Mouse (Mus musculus): ENCODE measurements around the gene Gm10972. TPM values are rescaled to one million over a fixed set of nuclear protein-coding genes. Genes with fewer than 3 reads are reported as not detected.

Gm10972 gene
- polyA plus RNA-seq, 2 experiments = not detected

- 32% methylated on average over 4 of the region's 4 CpGs for WGBS (ENCODE audit: insufficient replicate concordance)
- DNase-seq (ENCODE audit: low read depth in 3 of 3, low spot score in 3 of 3) = peak; percentile 37 to 52 (median 39)
- ATAC-seq (ENCODE audit: insufficient read depth) = no peak
Observed at GRCm38 (mm10) chr3:94616717-94617116, 26.2 kb upstream of the Gm10972 start.

GRCm38 (mm10) chr3:94621740-94622507 lies 21.0 kb upstream of the Gm10972 start:
- WGBS (ENCODE audit: insufficient replicate concordance) = 66% methylated on average over 11 of the region's 11 CpGs
- ATAC-seq (ENCODE audit: insufficient read depth) (peak; percentile 81), DNase-seq (ENCODE audit: low read depth in 3 of 3, low spot score in 3 of 3) (peak in 2 of 3 experiments; percentile 22 to 26)
- Histone ChIP-seq H3K4me3 (ENCODE audit: insufficient read depth in 1 of 2, low read depth in 2 of 2, low read length in 2 of 2) (no peak overlapping the region), H3K9me3 (ENCODE audit: control insufficient read depth, low read length) (no peaks in the 10 kb centered on the region), H3K27me3 (ENCODE audit: control insufficient read depth, insufficient read depth, low read length) (no peaks in the 10 kb centered on the region), H3K36me3 (replicated peaks; ENCODE audit: control insufficient read depth, insufficient read depth, low read depth) (no peaks in the 10 kb centered on the region), H3K4me2 (ENCODE audit: low read depth) (peak overlapping the region; percentile 35), H3K4me1 (replicated peaks; ENCODE audit: control insufficient read depth in 2 of 2, insufficient read depth in 2 of 2, low read length in 1 of 2) (peaks cover 9 to 22% of the 10 kb centered on the region in 2 experiments), H3K9ac (replicated peaks) (peak overlapping the region; percentile 15; the same call in 1 of the 2 replicates), H3K27ac (peak overlapping the region; percentile 36)
- TF ChIP-seq EP300 (IDR thresholded peaks at IDR 0.05; ENCODE audit: low read depth) (no peak), CTCF (IDR thresholded peaks at IDR 0.05; ENCODE audit: low read depth) (no peak)

More at GRCm38 (mm10) chr3:94616717-94617116, 26.2 kb upstream of the Gm10972 start:
- Histone ChIP-seq H3K27me3 (ENCODE audit: control insufficient read depth, insufficient read depth, low read length) (no peaks in the 10 kb centered on the region), H3K4me1 (replicated peaks; ENCODE audit: control insufficient read depth in 2 of 2, insufficient read depth in 2 of 2, low read length in 1 of 2) (peaks cover 2 to 5% of the 10 kb centered on the region in 2 experiments; a peak in 3 of 4 replicates), H3K4me2 (ENCODE audit: low read depth) (no peak overlapping the region), H3K9ac (replicated peaks) (no peak overlapping the region), H3K4me3 (ENCODE audit: insufficient read depth in 1 of 2, low read depth in 2 of 2, low read length in 2 of 2) (no peak overlapping the region), H3K9me3 (ENCODE audit: control insufficient read depth, low read length) (no peaks in the 10 kb centered on the region), H3K27ac (no peak overlapping the region), H3K36me3 (replicated peaks; ENCODE audit: control insufficient read depth, insufficient read depth, low read depth) (no peaks in the 10 kb centered on the region)
- peak; percentile 86 for TF ChIP-seq CTCF (IDR thresholded peaks at IDR 0.05; ENCODE audit: low read depth)
- no peak; the same call in 1 of the 2 replicates for TF ChIP-seq EP300 (IDR thresholded peaks at IDR 0.05; ENCODE audit: low read depth)

- H3K9ac ChIP-seq (replicated peaks) = no peak overlapping the region
- H3K27me3 ChIP-seq (ENCODE audit: control insufficient read depth, insufficient read depth, low read length) = no peaks in the 10 kb centered on the region
- TF ChIP-seq CTCF (IDR thresholded peaks at IDR 0.05; ENCODE audit: low read depth) = no peak
- TF ChIP-seq EP300 (IDR thresholded peaks at IDR 0.05; ENCODE audit: low read depth) = 0 out of 2 replicates have a peak, but pooled peaks have one; percentile 33
- H3K36me3 ChIP-seq (replicated peaks; ENCODE audit: control insufficient read depth, insufficient read depth, low read depth) = no peaks in the 10 kb centered on the region
- DNase-seq (ENCODE audit: low read depth in 3 of 3, low spot score in 3 of 3) = peak; percentile 40 to 56 (median 45)
- peak overlapping the region; percentile 36 for H3K27ac ChIP-seq
- WGBS (ENCODE audit: insufficient replicate concordance) = 60% methylated on average over 10 of the region's 10 CpGs
- ATAC-seq (ENCODE audit: insufficient read depth) = peak; percentile 84
- no peak overlapping the region for H3K4me3 ChIP-seq (ENCODE audit: insufficient read depth in 1 of 2, low read depth in 2 of 2, low read length in 2 of 2)
- H3K9me3 ChIP-seq (ENCODE audit: control insufficient read depth, low read length) = no peaks in the 10 kb centered on the region
- H3K4me1 ChIP-seq (replicated peaks; ENCODE audit: control insufficient read depth in 2 of 2, insufficient read depth in 2 of 2, low read length in 1 of 2) = peaks cover 9 to 22% of the 10 kb centered on the region in 2 experiments
- H3K4me2 ChIP-seq (ENCODE audit: low read depth) = peak overlapping the region; percentile 35
Observed at GRCm38 (mm10) chr3:94622550-94622949, 20.4 kb upstream of the Gm10972 start.

GRCm38 (mm10) chr3:94624281-94624680 lies 18.6 kb upstream of the Gm10972 start:
- H3K4me2 ChIP-seq (ENCODE audit: low read depth) = no peak overlapping the region
- WGBS (ENCODE audit: insufficient replicate concordance) = 71% methylated on average over 4 of the region's 4 CpGs
- no peaks in the 10 kb centered on the region for H3K9me3 ChIP-seq (ENCODE audit: control insufficient read depth, low read length)
- H3K27ac ChIP-seq = no peak overlapping the region
- no peaks in the 10 kb centered on the region for H3K36me3 ChIP-seq (replicated peaks; ENCODE audit: control insufficient read depth, insufficient read depth, low read depth)
- ATAC-seq (ENCODE audit: insufficient read depth) (no peak), DNase-seq (ENCODE audit: low read depth in 3 of 3, low spot score in 3 of 3) (no peak)
- H3K4me1 ChIP-seq (replicated peaks; ENCODE audit: control insufficient read depth in 2 of 2, insufficient read depth in 2 of 2, low read length in 1 of 2) = peaks cover 9 to 22% of the 10 kb centered on the region in 2 experiments
- H3K9ac ChIP-seq (replicated peaks) = no peak overlapping the region
- H3K27me3 ChIP-seq (ENCODE audit: control insufficient read depth, insufficient read depth, low read length) = no peaks in the 10 kb centered on the region
- no peak overlapping the region for H3K4me3 ChIP-seq (ENCODE audit: insufficient read depth in 1 of 2, low read depth in 2 of 2, low read length in 2 of 2)
- TF ChIP-seq CTCF (IDR thresholded peaks at IDR 0.05; ENCODE audit: low read depth) = no peak

- H3K27me3 ChIP-seq (ENCODE audit: control insufficient read depth, insufficient read depth, low read length) = no peaks in the 10 kb centered on the region
- H3K9ac ChIP-seq (replicated peaks) = no peak overlapping the region
- no peak overlapping the region for H3K4me2 ChIP-seq (ENCODE audit: low read depth)
- no peaks in the 10 kb centered on the region for H3K4me1 ChIP-seq (replicated peaks; ENCODE audit: control insufficient read depth in 2 of 2, insufficient read depth in 2 of 2, low read length in 1 of 2)
- no peak for ATAC-seq (ENCODE audit: insufficient read depth)
- H3K4me3 ChIP-seq (ENCODE audit: insufficient read depth in 1 of 2, low read depth in 2 of 2, low read length in 2 of 2) = no peak overlapping the region
- no peak for DNase-seq (ENCODE audit: low read depth in 3 of 3, low spot score in 3 of 3)
- H3K36me3 ChIP-seq (replicated peaks; ENCODE audit: control insufficient read depth, insufficient read depth, low read depth) = no peaks in the 10 kb centered on the region
- H3K9me3 ChIP-seq (ENCODE audit: control insufficient read depth, low read length) = no peaks in the 10 kb centered on the region
- WGBS (ENCODE audit: insufficient replicate concordance) = 82% methylated on average over 5 of the region's 5 CpGs
- no peak overlapping the region for H3K27ac ChIP-seq
- TF ChIP-seq CTCF (IDR thresholded peaks at IDR 0.05; ENCODE audit: low read depth) = no peak
- TF ChIP-seq EP300 (IDR thresholded peaks at IDR 0.05; ENCODE audit: low read depth) = no peak
Observed at GRCm38 (mm10) chr3:94628712-94629111, 14.2 kb upstream of the Gm10972 start.

All from liver, embryonic 14.5 days (tissue).